Mouse (Mus musculus): ENCODE results near the gene Dock8. TPM values are rescaled to one million over a fixed set of nuclear protein-coding genes. Genes with fewer than 3 reads are reported as not detected.

Gene Dock8
- total and polyA plus RNA-seq, 3 experiments = 16.1 to 30.1 TPM; not detected in 1

DNA sequence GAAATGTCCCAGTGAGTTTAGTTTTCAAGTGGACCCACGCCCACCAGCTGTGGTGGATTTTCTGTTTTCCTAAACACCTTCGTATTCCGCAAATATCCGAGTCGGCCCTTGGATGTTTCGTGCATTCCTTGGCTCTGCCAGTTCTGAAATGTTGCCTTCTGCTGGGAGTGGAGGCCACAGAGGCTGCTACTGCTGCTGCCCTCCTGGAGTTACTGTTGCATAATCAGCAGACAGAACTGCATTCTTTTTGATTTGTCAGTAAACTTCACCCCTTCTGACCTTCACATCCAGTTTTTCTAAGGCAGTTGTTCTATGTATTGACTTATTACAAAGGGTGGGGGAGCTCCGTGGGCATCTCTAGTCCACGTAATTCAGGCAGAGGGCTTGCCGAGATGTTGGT, 97.0 kb downstream of the Dock8 start:
- no peak overlapping the region for H3K27ac ChIP-seq (ENCODE audit: control insufficient read depth, low read depth, low read length)
- no peaks in the 10 kb centered on the region for H3K27me3 ChIP-seq (ENCODE audit: control insufficient read depth in 1 of 2, insufficient read depth in 2 of 2, low read length in 2 of 2)
- no peak overlapping the region for H3K4me3 ChIP-seq (ENCODE audit: control insufficient read depth in 1 of 2, insufficient read depth in 1 of 2, low read depth in 2 of 2, low read length in 2 of 2)
- TF ChIP-seq NELFE (IDR thresholded peaks at IDR 0.05; ENCODE audit: low read depth, low read length) = no peak
- TF ChIP-seq UBTF (IDR thresholded peaks at IDR 0.05; ENCODE audit: borderline replicate concordance, insufficient read depth, low read depth, low read length) = no peak
- TF ChIP-seq ZNF384 (IDR thresholded peaks at IDR 0.05; ENCODE audit: low read depth, low read length) = no peak
- TF ChIP-seq MEF2A (IDR thresholded peaks at IDR 0.05; ENCODE audit: extremely low read depth, insufficient replicate concordance, low read depth, low read length, poor library complexity, severe bottlenecking) = no peak
- no peak for TF ChIP-seq GABPA (IDR thresholded peaks at IDR 0.05; ENCODE audit: low read depth, low read length)
- no peak for TF ChIP-seq POLR2AphosphoS2 (IDR thresholded peaks at IDR 0.05; ENCODE audit: low read length)
- no peak for TF ChIP-seq CHD2 (IDR thresholded peaks at IDR 0.05; ENCODE audit: low read length)
- H3K9ac ChIP-seq (ENCODE audit: control insufficient read depth, low read depth, low read length, poor library complexity, severe bottlenecking) = no peak overlapping the region
- H3K36me3 ChIP-seq (ENCODE audit: control insufficient read depth in 1 of 2, insufficient read depth in 2 of 2, low read length in 2 of 2) = peaks cover 14 to 43% of the 10 kb centered on the region in 2 experiments
- no peak for DNase-seq (ENCODE audit: low read depth, low spot score)
- H3K9me3 ChIP-seq (replicated peaks; ENCODE audit: insufficient read depth, low read length) = no peaks in the 10 kb centered on the region
- H3K79me2 ChIP-seq (ENCODE audit: control insufficient read depth, insufficient read depth, low read length, poor library complexity) = no peaks in the 10 kb centered on the region
- peaks cover 3 to 6% of the 10 kb centered on the region in 2 experiments for H3K4me1 ChIP-seq (ENCODE audit: control insufficient read depth in 1 of 2, insufficient read depth in 2 of 2, low read length in 2 of 2)

- peaks cover 14 to 47% of the 10 kb centered on the region in 2 experiments for H3K36me3 ChIP-seq (ENCODE audit: control insufficient read depth in 1 of 2, insufficient read depth in 2 of 2, low read length in 2 of 2)
- no peak for TF ChIP-seq MAFK (IDR thresholded peaks at IDR 0.05; ENCODE audit: borderline replicate concordance, low read depth, low read length)
- TF ChIP-seq CTCF (IDR thresholded peaks at IDR 0.05 in 2 of 3, conservative IDR thresholded peaks at IDR 0.05 in 1 of 3; ENCODE audit: control insufficient read depth in 1 of 3, insufficient read depth in 1 of 3, low read depth in 2 of 3, low read length in 3 of 3, poor library complexity in 1 of 3, severe bottlenecking in 1 of 3) = no peak
- no peak for TF ChIP-seq JUND (IDR thresholded peaks at IDR 0.05; ENCODE audit: low read depth, low read length)
- TF ChIP-seq GATA1 (IDR thresholded peaks at IDR 0.05; ENCODE audit: low read depth, low read length) = no peak
- TF ChIP-seq USF2 (IDR thresholded peaks at IDR 0.05; ENCODE audit: borderline replicate concordance in 1 of 2, insufficient read depth in 1 of 2, low read depth in 1 of 2, low read length in 2 of 2) = no peak
- TF ChIP-seq MAX (IDR thresholded peaks at IDR 0.05; ENCODE audit: low read length) = no peak
- TF ChIP-seq MYC (IDR thresholded peaks at IDR 0.05; ENCODE audit: low read depth, low read length) = no peak
- no peak for TF ChIP-seq TCF12 (IDR thresholded peaks at IDR 0.05; ENCODE audit: low read depth, low read length)
- no peak for TF ChIP-seq ELF1 (IDR thresholded peaks at IDR 0.05; ENCODE audit: low read depth, low read length)
Measured at GRCm38 (mm10) chr19:25096986-25097385, 97.7 kb downstream of the Dock8 start.

More at GRCm38 (mm10) chr19:25096986-25097385, 97.7 kb downstream of the Dock8 start:
- Histone ChIP-seq H3K4me3 (ENCODE audit: control insufficient read depth in 1 of 2, insufficient read depth in 1 of 2, low read depth in 2 of 2, low read length in 2 of 2) (no peak overlapping the region), H3K27ac (ENCODE audit: control insufficient read depth, low read depth, low read length) (no peak overlapping the region), H3K9ac (ENCODE audit: control insufficient read depth, low read depth, low read length, poor library complexity, severe bottlenecking) (no peak overlapping the region), H3K4me1 (ENCODE audit: control insufficient read depth in 1 of 2, insufficient read depth in 2 of 2, low read length in 2 of 2) (peaks cover 3 to 6% of the 10 kb centered on the region in 2 experiments), H3K79me2 (ENCODE audit: control insufficient read depth, insufficient read depth, low read length, poor library complexity) (no peaks in the 10 kb centered on the region), H3K9me3 (replicated peaks; ENCODE audit: insufficient read depth, low read length) (no peaks in the 10 kb centered on the region), H3K27me3 (ENCODE audit: control insufficient read depth in 1 of 2, insufficient read depth in 2 of 2, low read length in 2 of 2) (no peaks in the 10 kb centered on the region)
- DNase-seq (ENCODE audit: low read depth, low spot score) = peak; percentile 37

Measured in MEL (cell line).